Mouse (Mus musculus) liver, embryonic 12.5 days (tissue): ENCODE data around the gene Brca1. TPM values are rescaled to one million over a fixed set of nuclear protein-coding genes. Genes with fewer than 3 reads are reported as not detected.

Experiments used
- ATAC-seq: fragments of 200-750 bp; cut with Nextera tagmentation; 2 replicates; pipeline ENCODE4 v1.8.0; 2017; ENCODE audit warnings: moderate number of reproducible peaks, mild to moderate bottlenecking, moderate library complexity
- H3K27ac ChIP-seq: fragments of 300-500 bp; sonication (generic); 2 replicates; pipeline ENCODE4 v1.5.1; 2016; ENCODE audit warnings: mild to moderate bottlenecking
- H3K27me3 ChIP-seq: fragments of 300-500 bp; sonication (generic); replicated peaks from 2 replicates; pipeline ENCODE4 v1.6.1; 2016; ENCODE audit warnings: mild to moderate bottlenecking, moderate library complexity
- H3K36me3 ChIP-seq: fragments of 300-500 bp; sonication (generic); 2 replicates; pipeline ENCODE4 v1.6.1; 2016; ENCODE audit warnings: mild to moderate bottlenecking, moderate library complexity
- H3K4me1 ChIP-seq: fragments of 300-500 bp; sonication (generic); 2 replicates; pipeline ENCODE4 v1.6.1; 2016
- H3K4me2 ChIP-seq: fragments of 300-500 bp; sonication (generic); 2 replicates; pipeline ENCODE4 v1.6.1; 2016; ENCODE audit warnings: mild to moderate bottlenecking, moderate library complexity
- H3K4me3 ChIP-seq: fragments of 300-500 bp; sonication (generic); 2 replicates; pipeline ENCODE4 v1.5.1; 2016; ENCODE audit warnings: mild to moderate bottlenecking, moderate library complexity
- H3K9ac ChIP-seq: fragments of 300-500 bp; sonication (generic); 2 replicates; pipeline ENCODE4 v1.6.1; 2016; ENCODE audit warnings: mild to moderate bottlenecking, moderate library complexity
- H3K9me3 ChIP-seq: fragments of 300-500 bp; sonication (generic); replicated peaks from 2 replicates; pipeline ENCODE4 v1.6.1; 2016; ENCODE audit warnings: mild to moderate bottlenecking, moderate library complexity
- WGBS: fragments of 180-500 bp; shearing (Covaris S2); methylation state at CpG from one replicate; pipeline ENCODE4 v1.1.7; 2016; ENCODE audit not compliant: insufficient replicate concordance; 5-methylcytosine and 5-hydroxymethylcytosine counted together
- polyA plus RNA-seq: library from polyadenylated mRNA; unstranded; fragments of >200 nt; fragmentation: Nextera tagmentation; extraction: Ambion mirVana; gene quantifications from 2 replicates; pipeline ENCODE4 v1.2.1, GENCODE M21; 2016

The Brca1 gene
- polyA plus RNA-seq, 1 experiment from 2014 or later, result 17.2 TPM

DNA sequence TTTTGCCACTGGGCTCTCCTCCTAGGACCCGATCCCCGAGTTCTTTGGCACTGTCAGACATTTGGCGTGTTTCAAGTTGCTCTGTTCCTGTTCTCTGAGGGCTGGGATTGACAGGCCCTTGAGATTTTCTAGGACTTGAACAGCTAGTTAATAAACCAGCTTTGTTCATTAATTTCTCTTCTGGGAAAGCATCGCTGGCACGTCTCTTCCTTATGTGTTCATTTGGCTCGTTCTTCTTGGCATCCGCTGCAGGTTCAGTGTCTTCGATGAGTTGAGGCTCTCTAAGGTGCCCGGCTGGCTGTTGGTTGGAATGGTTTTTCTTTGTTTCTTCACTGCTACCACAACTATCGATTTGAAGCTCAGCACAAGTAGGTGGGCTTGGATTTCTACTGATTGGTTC is 26.7 kb downstream of the Brca1 start:
- WGBS, result 92% methylated on average over 10 of the region's 10 CpGs
- ATAC-seq, result no peak
- Histone ChIP-seq H3K4me2 (no peak overlapping the region), H3K9me3 (no peaks in the 10 kb centered on the region), H3K9ac (no peak overlapping the region), H3K27ac (no peak overlapping the region), H3K4me1 (no peaks in the 10 kb centered on the region), H3K4me3 (no peak overlapping the region), H3K36me3 (peaks cover 95% of the 10 kb centered on the region), H3K27me3 (no peaks in the 10 kb centered on the region)

DNA sequence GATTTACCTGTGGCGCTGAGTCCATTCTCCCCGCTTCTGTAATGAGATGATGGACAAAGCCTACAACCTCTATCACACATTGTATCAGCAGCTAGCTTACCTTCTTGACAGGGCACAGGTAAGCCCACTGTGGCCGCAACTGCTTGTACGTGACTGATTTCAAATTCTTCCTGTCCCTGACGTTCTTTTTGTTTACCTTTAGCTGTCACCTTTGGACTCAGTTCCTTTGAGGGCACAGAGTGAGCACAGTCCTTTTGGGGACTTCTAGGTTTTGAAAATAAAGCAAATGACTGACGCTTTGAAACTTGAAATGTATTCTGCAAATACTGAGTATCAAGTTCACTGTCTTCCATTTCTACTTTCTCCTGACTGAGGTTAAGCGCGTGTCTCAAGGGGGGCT is 27.3 kb downstream of the Brca1 start:
- no peaks in the 10 kb centered on the region for H3K27me3 ChIP-seq
- no peak overlapping the region for H3K4me2 ChIP-seq
- no peaks in the 10 kb centered on the region for H3K4me1 ChIP-seq
- no peak for ATAC-seq
- WGBS, result 89% methylated on average over 8 of the region's 8 CpGs
- no peak overlapping the region for H3K4me3 ChIP-seq
- no peak overlapping the region for H3K27ac ChIP-seq
- H3K9ac ChIP-seq, result no peak overlapping the region
- peaks cover 95% of the 10 kb centered on the region for H3K36me3 ChIP-seq
- no peaks in the 10 kb centered on the region for H3K9me3 ChIP-seq

DNA sequence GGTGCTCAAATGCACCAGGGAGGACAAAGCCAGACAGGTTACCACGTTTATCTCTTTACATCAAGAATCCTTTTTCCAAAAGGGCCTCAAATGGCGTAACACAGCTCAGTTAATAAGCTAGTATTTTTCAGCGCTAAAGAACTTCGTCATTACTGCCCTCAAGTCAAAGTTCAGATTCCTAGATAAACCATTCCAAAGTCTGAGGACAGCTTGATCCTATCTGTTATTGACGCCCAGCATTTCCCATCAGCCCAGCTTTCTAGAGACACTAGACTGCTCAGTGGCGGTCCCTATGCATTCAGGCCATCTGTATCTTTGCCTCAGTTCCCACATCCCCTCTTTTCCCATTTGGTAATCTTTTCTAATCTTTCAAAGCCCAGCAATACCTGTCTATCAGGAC is 32.4 kb downstream of the Brca1 start:
- Histone ChIP-seq H3K27me3 (no peaks in the 10 kb centered on the region), H3K9me3 (no peaks in the 10 kb centered on the region), H3K9ac (no peak overlapping the region), H3K36me3 (peaks cover 92% of the 10 kb centered on the region), H3K4me2 (no peak overlapping the region), H3K4me1 (no peaks in the 10 kb centered on the region), H3K4me3 (no peak overlapping the region), H3K27ac (no peak overlapping the region)
- no peak for ATAC-seq
- 88% methylated on average over 6 of the region's 6 CpGs for WGBS

DNA sequence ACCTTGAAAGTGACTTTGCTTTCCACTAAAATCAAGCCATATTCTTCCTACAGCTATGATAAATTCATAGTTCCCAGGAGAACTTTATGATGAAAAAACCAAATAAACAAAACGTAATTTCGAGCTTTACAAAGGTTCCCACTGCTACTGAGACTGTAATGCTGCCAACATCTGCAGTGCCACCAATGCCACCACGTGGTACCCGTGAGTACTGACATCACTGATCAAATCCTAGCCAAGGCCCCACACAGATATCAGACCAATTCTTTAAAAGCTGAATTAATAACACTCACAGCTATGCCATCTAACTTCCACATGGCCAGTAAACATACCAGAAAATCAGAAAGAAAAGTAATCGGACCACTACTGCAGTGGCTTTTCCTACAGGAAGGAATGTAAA is 32.8 kb downstream of the Brca1 start:
- no peaks in the 10 kb centered on the region; the same call in 1 of the 2 replicates for H3K9me3 ChIP-seq
- no peaks in the 10 kb centered on the region for H3K4me1 ChIP-seq
- H3K27ac ChIP-seq, result no peak overlapping the region
- H3K36me3 ChIP-seq, result peaks cover 92% of the 10 kb centered on the region
- no peak overlapping the region for H3K4me2 ChIP-seq
- no peak for ATAC-seq
- H3K27me3 ChIP-seq, result no peaks in the 10 kb centered on the region
- H3K9ac ChIP-seq, result no peak overlapping the region
- no peak overlapping the region for H3K4me3 ChIP-seq
- WGBS, result 80% methylated on average over 5 of the region's 5 CpGs

DNA sequence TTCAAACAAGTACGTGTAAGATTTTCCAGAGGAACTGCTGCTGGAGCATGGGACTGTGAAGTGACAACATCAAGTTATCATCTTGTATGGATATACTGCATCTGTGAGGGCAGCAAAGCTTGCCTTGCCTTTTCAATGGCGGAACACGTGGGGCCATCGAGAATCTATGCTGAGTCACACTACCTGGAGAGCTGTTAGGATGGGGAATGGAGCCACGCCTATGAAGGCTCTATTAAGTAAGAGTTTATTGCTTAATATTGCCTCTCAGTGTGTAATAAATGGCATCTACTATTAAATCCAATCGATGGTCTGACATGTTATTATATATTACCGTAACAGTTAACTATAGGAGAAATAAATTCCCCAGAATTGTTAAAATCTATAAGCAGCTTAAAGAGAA is 44.7 kb downstream of the Brca1 start:
- H3K4me1 ChIP-seq, result peaks cover 7% of the 10 kb centered on the region; the same call in 1 of the 2 replicates
- peaks cover 96% of the 10 kb centered on the region for H3K36me3 ChIP-seq
- H3K9ac ChIP-seq, result no peak overlapping the region
- 82% methylated on average over 7 of the region's 7 CpGs for WGBS
- no peak for ATAC-seq
- no peaks in the 10 kb centered on the region for H3K27me3 ChIP-seq
- no peaks in the 10 kb centered on the region for H3K9me3 ChIP-seq
- H3K4me2 ChIP-seq, result no peak overlapping the region
- H3K27ac ChIP-seq, result no peak overlapping the region
- H3K4me3 ChIP-seq, result no peak overlapping the region

DNA sequence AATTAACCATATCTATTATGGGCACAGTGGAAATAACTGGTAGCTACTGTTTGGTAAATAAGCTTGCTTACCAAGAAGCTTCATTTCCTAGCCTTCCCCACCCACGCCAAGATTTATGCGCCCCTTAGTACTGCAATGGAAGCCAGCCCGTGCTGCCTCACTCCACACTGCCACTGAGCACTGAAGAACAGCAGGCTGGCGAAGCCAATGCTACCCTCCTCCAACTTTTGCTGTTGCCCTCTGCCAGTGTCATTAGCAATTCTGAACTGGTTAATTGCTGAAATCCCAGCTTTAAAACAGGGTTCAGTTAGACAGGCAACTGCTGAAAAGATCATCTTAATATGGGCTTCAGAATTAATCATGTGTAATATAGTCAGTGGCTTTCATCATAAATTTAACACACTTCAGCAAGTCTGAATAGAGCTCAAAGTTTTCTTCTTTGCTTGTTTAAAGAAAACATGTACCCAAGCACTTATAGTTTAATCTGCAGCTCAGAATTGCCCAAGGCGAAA is 45.4 kb downstream of the Brca1 start:
- Histone ChIP-seq H3K9me3 (no peaks in the 10 kb centered on the region), H3K36me3 (peaks cover 96% of the 10 kb centered on the region), H3K9ac (no peak overlapping the region), H3K27ac (no peak overlapping the region), H3K4me2 (no peak overlapping the region), H3K4me3 (no peak overlapping the region), H3K4me1 (peaks cover 7% of the 10 kb centered on the region; the same call in 1 of the 2 replicates), H3K27me3 (no peaks in the 10 kb centered on the region)
- 89% methylated on average over 5 of the region's 5 CpGs for WGBS
- ATAC-seq, result no peak

DNA sequence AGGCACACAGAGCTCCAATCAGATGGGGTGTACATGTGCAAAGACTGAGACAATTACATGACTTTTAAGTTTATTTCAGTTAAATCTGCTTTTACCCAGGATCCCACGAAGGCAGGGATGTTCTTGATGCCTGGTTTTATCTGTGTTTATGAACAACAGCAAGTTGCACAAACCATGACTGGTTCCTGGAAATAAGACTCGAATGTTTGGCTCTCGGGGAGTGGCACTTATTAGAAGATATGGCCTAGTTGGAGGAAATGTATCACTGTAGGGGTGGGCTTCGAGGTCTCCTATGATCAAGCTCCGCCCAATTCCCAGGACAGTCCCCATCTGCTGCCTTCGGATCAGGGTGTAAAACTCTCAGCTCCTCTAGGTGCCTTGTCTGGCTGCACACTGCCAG is 65.6 kb downstream of the Brca1 start:
- Histone ChIP-seq H3K27me3 (no peaks in the 10 kb centered on the region), H3K4me1 (peaks cover 48% of the 10 kb centered on the region), H3K4me2 (peak overlapping the region; percentile 60), H3K27ac (peak overlapping the region; percentile 82), H3K9ac (no peak overlapping the region), H3K4me3 (no peak overlapping the region), H3K36me3 (peaks cover 45% of the 10 kb centered on the region), H3K9me3 (no peaks in the 10 kb centered on the region)
- WGBS, result 25% methylated on average over 6 of the region's 6 CpGs
- no peak for ATAC-seq

DNA sequence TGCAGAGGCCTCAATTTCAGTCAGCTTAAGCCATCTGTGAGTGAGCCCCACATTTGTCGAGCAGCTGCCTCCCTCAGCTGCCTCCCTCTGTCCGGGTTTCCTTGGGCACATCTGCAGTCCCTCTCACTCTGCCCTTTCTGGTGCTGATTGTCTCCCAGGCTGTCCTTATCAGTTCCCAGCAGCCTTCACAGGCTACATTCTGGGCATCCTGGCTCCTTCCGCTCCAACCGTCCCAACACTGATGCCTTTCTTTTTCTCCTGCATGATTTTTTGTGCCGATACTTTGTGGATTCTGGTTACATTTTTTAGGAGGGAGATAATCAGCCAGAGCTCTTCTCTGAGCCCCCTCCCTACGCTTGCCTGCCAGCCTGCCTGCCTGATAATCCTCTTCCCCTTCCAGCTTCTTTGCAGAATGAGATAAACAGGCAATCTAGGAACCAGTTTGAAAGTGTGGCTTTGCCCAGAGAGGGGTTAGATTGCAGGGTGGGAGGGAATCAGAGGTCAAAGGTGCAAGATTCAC is 66.2 kb downstream of the Brca1 start:
- H3K36me3 ChIP-seq, result peaks cover 40% of the 10 kb centered on the region
- H3K4me3 ChIP-seq, result peak overlapping the region; percentile 16; the same call in 1 of the 2 replicates
- peak overlapping the region; percentile 60 for H3K4me2 ChIP-seq
- H3K4me1 ChIP-seq, result peaks cover 53% of the 10 kb centered on the region
- H3K27ac ChIP-seq, result peak overlapping the region; percentile 82
- H3K9ac ChIP-seq, result peak overlapping the region; percentile 45
- no peaks in the 10 kb centered on the region for H3K9me3 ChIP-seq
- ATAC-seq, result peak; percentile 91
- 7% methylated on average over 6 of the region's 6 CpGs for WGBS
- H3K27me3 ChIP-seq, result no peaks in the 10 kb centered on the region

DNA sequence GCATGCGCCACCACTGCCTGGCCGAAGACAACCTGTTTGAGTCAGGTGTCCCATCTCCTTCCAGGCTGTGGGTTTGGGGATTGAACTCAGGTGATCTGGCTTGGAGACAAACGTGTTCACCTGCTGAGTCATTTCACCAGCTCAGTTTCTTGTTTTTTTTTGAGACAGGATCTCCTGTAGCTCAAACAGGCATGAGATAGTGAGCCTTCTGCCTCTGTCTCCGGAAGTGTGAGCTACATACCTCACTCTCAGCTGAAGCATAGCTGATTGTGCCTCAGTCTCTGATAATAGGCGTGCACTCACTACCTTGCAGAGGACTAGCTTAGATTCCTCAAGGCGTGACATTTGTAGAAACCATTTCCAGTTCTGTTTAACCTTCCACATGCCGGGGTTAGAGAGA is 66.9 kb downstream of the Brca1 start:
- no peaks in the 10 kb centered on the region for H3K9me3 ChIP-seq
- no peak overlapping the region; the same call in 1 of the 2 replicates for H3K9ac ChIP-seq
- H3K4me2 ChIP-seq, result peak overlapping the region; percentile 60
- H3K27ac ChIP-seq, result peak overlapping the region; percentile 82
- peaks cover 56% of the 10 kb centered on the region for H3K4me1 ChIP-seq
- H3K4me3 ChIP-seq, result no peak overlapping the region
- H3K27me3 ChIP-seq, result peaks cover 5% of the 10 kb centered on the region; the same call in 1 of the 2 replicates
- WGBS, result 32% methylated on average over 7 of the region's 7 CpGs
- H3K36me3 ChIP-seq, result peaks cover 32% of the 10 kb centered on the region
- ATAC-seq, result peak; percentile 54

DNA sequence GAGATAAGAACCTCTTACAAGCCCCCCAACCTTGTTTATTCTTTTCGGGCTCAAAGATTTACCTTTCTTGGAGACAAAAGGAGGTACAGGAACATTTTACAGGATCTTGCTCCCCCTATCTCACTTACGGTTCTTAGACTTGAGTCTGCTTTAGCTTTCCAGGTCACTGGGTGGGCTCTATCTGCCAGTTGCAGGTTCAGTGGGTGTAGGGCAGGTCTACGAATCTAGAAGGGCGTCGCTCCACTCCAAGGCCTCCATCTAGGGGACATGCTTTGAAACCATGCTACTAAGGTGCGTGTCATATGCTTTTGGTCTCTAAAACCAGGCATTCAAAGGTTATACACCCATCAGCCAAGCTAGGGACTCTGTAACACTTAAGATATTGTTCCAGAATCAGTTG is 67.5 kb downstream of the Brca1 start:
- H3K27ac ChIP-seq, result peak overlapping the region; percentile 82
- peaks cover 27% of the 10 kb centered on the region for H3K36me3 ChIP-seq
- peaks cover 10% of the 10 kb centered on the region; the same call in 1 of the 2 replicates for H3K27me3 ChIP-seq
- peak; percentile 48 for ATAC-seq
- H3K4me1 ChIP-seq, result peaks cover 62% of the 10 kb centered on the region
- peak overlapping the region; percentile 60 for H3K4me2 ChIP-seq
- H3K4me3 ChIP-seq, result no peak overlapping the region
- no peaks in the 10 kb centered on the region for H3K9me3 ChIP-seq
- H3K9ac ChIP-seq, result no peak overlapping the region
- WGBS, result 16% methylated on average over 6 of the region's 6 CpGs

DNA sequence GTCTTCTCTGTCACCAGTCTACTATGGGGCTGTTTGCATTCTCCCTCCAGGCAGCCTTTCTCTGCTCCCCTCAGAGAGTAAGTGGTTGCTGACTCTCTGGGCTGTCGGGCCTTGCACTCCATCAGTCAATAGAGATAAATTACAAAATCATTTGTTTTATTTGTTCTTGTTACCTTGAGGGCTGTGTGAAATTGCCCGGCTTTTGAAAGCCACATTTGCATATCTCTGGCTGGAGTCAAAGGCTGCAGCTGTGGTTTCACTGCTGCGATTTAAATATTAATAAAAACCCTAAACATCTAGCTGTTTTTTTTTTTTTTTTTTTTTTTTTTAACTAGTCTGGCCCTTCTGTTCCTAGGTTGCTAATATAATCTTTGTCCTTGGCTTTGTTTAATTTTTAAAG is 68.0 kb downstream of the Brca1 start:
- no peak overlapping the region for H3K9ac ChIP-seq

DNA sequence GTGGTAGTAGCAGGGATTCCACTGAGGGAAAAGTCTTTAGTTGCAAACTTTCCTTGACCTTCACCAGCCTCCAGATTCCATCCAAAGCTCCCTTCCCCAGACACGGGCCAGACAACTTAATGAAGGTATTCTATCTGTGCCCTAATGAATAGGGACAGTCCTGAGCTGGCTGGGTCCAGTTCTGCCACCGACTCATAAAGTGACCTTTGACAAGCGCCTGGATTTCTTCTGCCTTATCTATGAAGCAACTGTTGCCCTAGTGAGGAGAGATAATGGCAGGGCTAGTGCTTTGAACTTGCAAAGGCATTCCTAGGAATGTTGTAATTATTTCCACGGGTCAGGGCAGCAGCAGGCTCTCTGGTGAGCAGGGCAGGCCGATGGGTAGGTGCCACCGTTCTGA is 70.8 kb downstream of the Brca1 start:
- peaks cover 53% of the 10 kb centered on the region for H3K4me1 ChIP-seq
- WGBS, result 25% methylated on average over 6 of the region's 6 CpGs
- H3K36me3 ChIP-seq, result no peaks in the 10 kb centered on the region
- H3K27me3 ChIP-seq, result peaks cover 20% of the 10 kb centered on the region; the same call in 1 of the 2 replicates
- H3K4me3 ChIP-seq, result no peak overlapping the region
- H3K9ac ChIP-seq, result no peak overlapping the region
- H3K4me2 ChIP-seq, result no peak overlapping the region
- no peak for ATAC-seq
- no peak overlapping the region for H3K27ac ChIP-seq
- H3K9me3 ChIP-seq, result no peaks in the 10 kb centered on the region

More for the DNA sequence above, 68.0 kb downstream of the Brca1 start:
- Histone ChIP-seq H3K27ac (no peak overlapping the region), H3K4me2 (peak overlapping the region; percentile 60; the same call in 1 of the 2 replicates), H3K4me1 (peaks cover 66% of the 10 kb centered on the region), H3K36me3 (peaks cover 22% of the 10 kb centered on the region), H3K9me3 (no peaks in the 10 kb centered on the region), H3K4me3 (no peak overlapping the region), H3K27me3 (peaks cover 14% of the 10 kb centered on the region; the same call in 1 of the 2 replicates)
- 43% methylated on average over 3 of the region's 3 CpGs for WGBS
- no peak for ATAC-seq
